Mouse (Mus musculus) liver, embryonic 13.5 days (tissue): ENCODE data around the gene Slc7a6os. TPM values are rescaled to one million over a fixed set of nuclear protein-coding genes. Genes with fewer than 3 reads are reported as not detected.
A peak's percentile ranks its signal among the peaks of the same experiment; 100 is the strongest.

Source experiments
- ATAC-seq: fragments of 200-750 bp; cut with Nextera tagmentation; 2 replicates; pipeline ENCODE4 v1.8.0; 2017; ENCODE audit warnings: low read depth, mild to moderate bottlenecking, moderate number of reproducible peaks, moderate library complexity
- DNase-seq: peaks from one replicate; pipeline ENCODE4 v3.0.0; 2022
- H3K27ac ChIP-seq: fragments of 300-500 bp; sonication (generic); 2 replicates; pipeline ENCODE4 v1.5.1; 2015; ENCODE audit warnings: moderate library complexity, mild to moderate bottlenecking, inconsistent platforms
- H3K27me3 ChIP-seq: fragments of 300-500 bp; sonication (generic); 2 replicates; pipeline ENCODE4 v1.6.1; 2015; ENCODE audit warnings: mild to moderate bottlenecking, inconsistent platforms
- H3K36me3 ChIP-seq: fragments of 300-500 bp; sonication (generic); 2 replicates; pipeline ENCODE4 v1.6.1; 2015; ENCODE audit warnings: mild to moderate bottlenecking, inconsistent platforms
- H3K4me1 ChIP-seq: fragments of 300-500 bp; sonication (generic); replicated peaks from 2 replicates; pipeline ENCODE4 v1.6.1; 2015; ENCODE audit warnings: inconsistent platforms
- H3K4me2 ChIP-seq: fragments of 300-500 bp; sonication (generic); 2 replicates; pipeline ENCODE4 v1.6.1; 2015; ENCODE audit warnings: inconsistent platforms, mild to moderate bottlenecking, moderate library complexity
- H3K4me3 ChIP-seq: fragments of 300-500 bp; sonication (generic); replicated peaks from 2 replicates; pipeline ENCODE4 v1.5.1; 2015; ENCODE audit warnings: mild to moderate bottlenecking, inconsistent platforms
- H3K9ac ChIP-seq: fragments of 300-500 bp; sonication (generic); 2 replicates; pipeline ENCODE4 v1.6.1; 2015; ENCODE audit warnings: mild to moderate bottlenecking, inconsistent platforms
- H3K9me3 ChIP-seq: fragments of 300-500 bp; sonication (generic); replicated peaks from 2 replicates; pipeline ENCODE4 v1.6.1; 2016; ENCODE audit warnings: inconsistent platforms
- WGBS: fragments of 180-500 bp; shearing (Covaris S2); methylation state at CpG from one replicate; pipeline ENCODE4 v1.1.7; 2015; ENCODE audit not compliant: insufficient replicate concordance; 5-methylcytosine and 5-hydroxymethylcytosine counted together
- polyA plus RNA-seq: library from polyadenylated mRNA; unstranded; fragments of >200 nt; fragmentation: Nextera tagmentation; extraction: Ambion mirVana; gene quantifications from 2 replicates; pipeline ENCODE4 v1.2.1, GENCODE M21; 2015

Gene Slc7a6os
- polyA plus RNA-seq, 1 experiment from 2014 or later: 15.5 TPM

DNA sequence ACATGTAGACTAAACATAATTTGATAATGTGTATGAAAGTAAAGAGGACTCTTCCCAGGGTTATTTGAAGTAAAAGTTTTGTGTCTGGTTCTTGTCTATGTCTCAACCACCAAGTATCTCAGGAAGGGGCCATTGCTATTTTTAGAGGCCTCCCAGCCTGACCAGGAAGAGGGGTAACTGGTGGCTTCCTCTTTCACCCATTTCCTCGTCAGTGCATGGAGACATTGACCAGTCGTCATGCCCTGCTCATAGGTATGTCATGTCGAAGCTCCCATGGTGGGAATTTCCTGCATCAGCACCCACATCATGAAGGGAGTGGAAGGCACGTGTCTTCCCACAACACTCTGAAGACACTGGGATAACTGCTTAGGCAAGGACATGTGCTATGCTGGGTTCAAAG lies 57.9 kb downstream of the Slc7a6os start:
- Histone ChIP-seq H3K9ac (no peak overlapping the region), H3K9me3 (no peaks in the 10 kb centered on the region), H3K4me2 (peak overlapping the region; percentile 87; the same call in 1 of the 2 replicates), H3K36me3 (peaks cover 10% of the 10 kb centered on the region), H3K27me3 (no peaks in the 10 kb centered on the region), H3K27ac (0 out of 2 replicates have a peak overlapping the region, but pooled peaks have one; percentile 6), H3K4me3 (no peak overlapping the region), H3K4me1 (peaks cover 47% of the 10 kb centered on the region)
- 26% methylated on average over 4 of the region's 4 CpGs for WGBS
- ATAC-seq: no peak
- DNase-seq: no peak

DNA sequence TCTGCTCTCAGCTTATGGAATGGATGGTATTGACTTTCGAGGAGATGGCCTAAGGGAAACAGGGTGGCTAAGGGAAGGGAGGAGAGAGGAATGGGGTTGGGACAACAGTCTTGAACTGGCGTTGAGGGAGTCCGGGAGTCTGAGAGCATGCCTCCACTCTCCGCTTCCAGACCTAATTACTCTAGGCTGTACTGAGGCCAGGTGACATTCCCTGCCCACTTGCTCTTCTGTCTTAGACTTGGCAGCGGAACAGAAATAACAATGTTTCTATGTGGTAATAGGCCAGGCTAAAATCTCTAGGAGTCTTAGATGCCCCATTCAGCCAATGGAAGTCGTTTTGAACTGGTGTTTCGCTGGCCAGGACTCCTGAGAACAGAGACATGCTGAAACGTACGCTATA lies 59.7 kb downstream of the Slc7a6os start:
- H3K4me1 ChIP-seq: peaks cover 43% of the 10 kb centered on the region
- peak overlapping the region; percentile 75 for H3K9ac ChIP-seq
- H3K27me3 ChIP-seq: 0 out of 2 replicates have a peak, but pooled peaks cover 3% of the 10 kb centered on the region
- no peak overlapping the region for H3K27ac ChIP-seq
- peaks cover 8% of the 10 kb centered on the region for H3K36me3 ChIP-seq
- 63% methylated on average over 9 of the region's 9 CpGs for WGBS
- H3K4me3 ChIP-seq: peak overlapping the region; percentile 74
- DNase-seq (no peak), ATAC-seq (no peak)
- peak overlapping the region; percentile 87 for H3K4me2 ChIP-seq
- H3K9me3 ChIP-seq: no peaks in the 10 kb centered on the region

Other genes starting within 250 kb of the Slc7a6os start
- 12.6 and 13.1 TPM in 2 replicates for gene Slc12a4, start 244.8 kb downstream of the Slc7a6os start, polyA plus RNA-seq
- gene Dpep3, start 231.5 kb downstream of the Slc7a6os start, polyA plus RNA-seq: not detected in 2 replicates
- 13.3 and 14.4 TPM in 2 replicates for gene Dus2, start 219.6 kb downstream of the Slc7a6os start, polyA plus RNA-seq
- not detected in 2 replicates for gene Dpep2nb, start 205.0 kb downstream of the Slc7a6os start, polyA plus RNA-seq
- 12.9 and 13.2 TPM in 2 replicates for gene Ddx28, start 199.1 kb downstream of the Slc7a6os start, polyA plus RNA-seq
- gene Nfatc3, start 152.1 kb downstream of the Slc7a6os start, polyA plus RNA-seq: 3.3 and 3.8 TPM in 2 replicates
- gene Esrp2, start 74.0 kb downstream of the Slc7a6os start, polyA plus RNA-seq: 6.2 and 7.7 TPM in 2 replicates
- gene Pla2g15, start 60.5 kb downstream of the Slc7a6os start, polyA plus RNA-seq: 6.9 and 8.3 TPM in 2 replicates
- 10.5 and 14.0 TPM in 2 replicates for gene Slc7a6, start 42.1 kb downstream of the Slc7a6os start, polyA plus RNA-seq
- 31.3 and 33.0 TPM in 2 replicates for gene Prmt7, start within 50 bp of the Slc7a6os start, polyA plus RNA-seq
- 0.35 and 0.67 TPM in 2 replicates for gene Smpd3, start 127.1 kb upstream of the Slc7a6os start, polyA plus RNA-seq
- gene Zfp90, start 204.4 kb upstream of the Slc7a6os start, polyA plus RNA-seq: 2.6 and 3.0 TPM in 2 replicates